Mouse (Mus musculus) cerebellum, adult 8-10 months (tissue): ENCODE measurements around the gene Rapgef2.
"Not testable (repeated sequence)": the region's sequence is repeated elsewhere in the genome, so short reads cannot be mapped to it uniquely, and the experiment has no call there.

Source experiments
- DNase-seq: peaks from one replicate; pipeline ENCODE4 v3.0.0; 2022

Rapgef2 gene

GRCm38 (mm10) chr3:79233478-79234415 lies 52.6 kb downstream of the Rapgef2 start:
- no peak for DNase-seq

GRCm38 (mm10) chr3:79230718-79231117 lies 55.6 kb downstream of the Rapgef2 start:
- no peak for DNase-seq

- no peak for DNase-seq
Observed at GRCm38 (mm10) chr3:79229546-79229945, 56.8 kb downstream of the Rapgef2 start.

GRCm38 (mm10) chr3:79228304-79228703 lies 58.0 kb downstream of the Rapgef2 start:
- no peak for DNase-seq

GRCm38 (mm10) chr3:79227356-79228088 lies 58.8 kb downstream of the Rapgef2 start:
- DNase-seq: no peak

- DNase-seq: not testable (repeated sequence)
Observed at GRCm38 (mm10) chr3:79226807-79227206, 59.5 kb downstream of the Rapgef2 start.

GRCm38 (mm10) chr3:79225888-79226287 lies 60.4 kb downstream of the Rapgef2 start:
- no peak for DNase-seq

- no peak for DNase-seq
Observed at GRCm38 (mm10) chr3:79224352-79224751, 62.0 kb downstream of the Rapgef2 start.

GRCm38 (mm10) chr3:79223281-79223680 lies 63.0 kb downstream of the Rapgef2 start:
- DNase-seq: no peak

GRCm38 (mm10) chr3:79222192-79222960 lies 63.9 kb downstream of the Rapgef2 start:
- DNase-seq: no peak

- DNase-seq: peak; percentile 71
Observed at GRCm38 (mm10) chr3:79221296-79222191, 64.8 kb downstream of the Rapgef2 start.

GRCm38 (mm10) chr3:79219144-79219930 lies 67.0 kb downstream of the Rapgef2 start:
- DNase-seq: no peak

- DNase-seq: no peak
Observed at GRCm38 (mm10) chr3:79218566-79219051, 67.7 kb downstream of the Rapgef2 start.

GRCm38 (mm10) chr3:79210243-79210642 lies 76.1 kb downstream of the Rapgef2 start:
- no peak for DNase-seq

- DNase-seq: no peak
Observed at GRCm38 (mm10) chr3:79207216-79207615, 79.1 kb downstream of the Rapgef2 start.

- DNase-seq: no peak
Observed at GRCm38 (mm10) chr3:79206524-79206923, 79.8 kb downstream of the Rapgef2 start.

GRCm38 (mm10) chr3:79205981-79206380 lies 80.3 kb downstream of the Rapgef2 start:
- DNase-seq: no peak

- no peak for DNase-seq
Observed at GRCm38 (mm10) chr3:79205112-79205511, 81.2 kb downstream of the Rapgef2 start.

- no peak for DNase-seq
Observed at GRCm38 (mm10) chr3:79204261-79204660, 82.1 kb downstream of the Rapgef2 start.

GRCm38 (mm10) chr3:79203821-79204220 lies 82.5 kb downstream of the Rapgef2 start:
- DNase-seq: no peak

GRCm38 (mm10) chr3:79203178-79203577 lies 83.1 kb downstream of the Rapgef2 start:
- DNase-seq: no peak
